Mouse (Mus musculus) liver, embryonic 14.5 days (tissue): Measurements from ENCODE around the gene Sccpdh.

Experiments used
- CTCF ChIP-seq: IDR thresholded peaks from 2 replicates; pipeline ENCODE4 v1.5.1; 2016; ENCODE audit warnings: antibody characterized with exemption, low read depth, control low read depth
- EP300 ChIP-seq: IDR thresholded peaks from 2 replicates; pipeline ENCODE4 v1.6.1; 2016; ENCODE audit warnings: antibody characterized with exemption, low read depth

DNA sequence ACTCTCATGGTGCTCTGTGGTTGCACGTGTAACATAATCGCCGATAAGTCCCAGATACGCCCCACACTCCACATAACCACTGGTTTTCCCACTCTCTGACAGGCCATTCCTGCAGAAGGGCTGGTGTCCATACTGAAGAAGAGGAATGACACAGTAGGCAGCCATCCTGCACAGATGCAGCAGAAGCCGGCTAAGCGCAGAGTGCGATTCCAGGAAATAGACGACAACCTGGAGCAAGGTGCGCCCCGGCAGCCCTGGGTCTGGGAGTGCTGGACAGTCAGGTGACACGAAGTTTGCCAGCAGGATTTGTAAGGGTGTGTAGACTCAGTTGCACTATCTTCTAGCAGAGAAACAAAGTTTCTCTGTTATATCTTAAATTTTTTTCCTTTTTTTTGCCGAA is 45.3 kb upstream of the Sccpdh start:
- TF ChIP-seq CTCF (no peak), EP300 (no peak)
